Mouse (Mus musculus) neural tube, embryonic 14.5 days (tissue): ENCODE results near the gene Styx. TPM values are rescaled to one million over a fixed set of nuclear protein-coding genes. Genes with fewer than 3 reads are reported as not detected.
A peak's percentile ranks its signal among the peaks of the same experiment; 100 is the strongest.
"Not testable (repeated sequence)": the region's sequence is repeated elsewhere in the genome, so short reads cannot be mapped to it uniquely, and the experiment has no call there.

Experiments used
- ATAC-seq: fragments of 200-750 bp; cut with Nextera tagmentation; 2 replicates; pipeline ENCODE4 v1.8.0; 2017; ENCODE audit warnings: low read depth, mild to moderate bottlenecking, moderate TSS enrichment, moderate library complexity
- H3K27ac ChIP-seq: fragments of 300-500 bp; sonication (generic); 2 replicates; pipeline ENCODE4 v1.5.1; 2014; ENCODE audit warnings: low read depth, mild to moderate bottlenecking, control low read depth, low read length, moderate library complexity, mixed read lengths
- H3K27me3 ChIP-seq: fragments of 300-500 bp; sonication (generic); 2 replicates; pipeline ENCODE4 v1.6.1; 2014; ENCODE audit warnings: low read length; ENCODE audit not compliant: control insufficient read depth, insufficient read depth
- H3K36me3 ChIP-seq: fragments of 300-500 bp; sonication (generic); 2 replicates; pipeline ENCODE4 v1.6.1; 2014; ENCODE audit warnings: low read length, mixed read lengths; ENCODE audit not compliant: control insufficient read depth, insufficient read depth
- H3K4me1 ChIP-seq: fragments of 300-500 bp; sonication (generic); 2 replicates; pipeline ENCODE4 v1.6.1; 2014; ENCODE audit warnings: low read length; ENCODE audit not compliant: control insufficient read depth, insufficient read depth
- H3K4me2 ChIP-seq: fragments of 300-500 bp; sonication (generic); 2 replicates; pipeline ENCODE4 v1.6.1; 2014; ENCODE audit warnings: mild to moderate bottlenecking, low read depth, low read length, control low read depth
- H3K4me3 ChIP-seq: fragments of 300-500 bp; sonication (generic); 2 replicates; pipeline ENCODE4 v1.5.1; 2014; ENCODE audit warnings: low read depth, low read length, control low read depth, mixed read lengths
- H3K9ac ChIP-seq: fragments of 300-500 bp; sonication (generic); replicated peaks from 2 replicates; pipeline ENCODE4 v1.6.1; 2014; ENCODE audit warnings: low read depth, mild to moderate bottlenecking, control low read depth, low read length, mixed read lengths
- H3K9me3 ChIP-seq: fragments of 300-500 bp; sonication (generic); 2 replicates; pipeline ENCODE4 v1.6.1; 2016; ENCODE audit warnings: low read length; ENCODE audit not compliant: control insufficient read depth
- WGBS: fragments of 180-500 bp; shearing (Covaris S2); extraction: QIAGEN DNeasy Blood & Tissue Kit; methylation state at CpG from one replicate; pipeline ENCODE4 v1.1.7; 2014; 5-methylcytosine and 5-hydroxymethylcytosine counted together
- polyA plus RNA-seq: library from polyadenylated mRNA; unstranded; fragments of >200 nt; fragmentation: Nextera tagmentation; extraction: Ambion mirVana; gene quantifications from 2 replicates; pipeline ENCODE4 v1.2.1, GENCODE M21; 2014

The Styx gene
- polyA plus RNA-seq, 1 experiment from 2014 or later, result 74.1 TPM

GRCm38 (mm10) chr14:45385596-45385995, 34.7 kb downstream of the Styx start:
- no peak overlapping the region for H3K9ac ChIP-seq
- H3K9me3 ChIP-seq, result no peaks in the 10 kb centered on the region
- H3K27ac ChIP-seq, result no peak overlapping the region
- WGBS, result 91% methylated on average over 2 of the region's 2 CpGs
- no peak overlapping the region for H3K4me3 ChIP-seq
- H3K36me3 ChIP-seq, result peaks cover 7% of the 10 kb centered on the region
- H3K4me2 ChIP-seq, result no peak overlapping the region
- no peaks in the 10 kb centered on the region for H3K27me3 ChIP-seq
- no peak for ATAC-seq
- H3K4me1 ChIP-seq, result peaks cover 7% of the 10 kb centered on the region; the same call in 1 of the 2 replicates

GRCm38 (mm10) chr14:45387480-45387879, 36.6 kb downstream of the Styx start:
- Histone ChIP-seq H3K27ac (no peak overlapping the region), H3K27me3 (no peaks in the 10 kb centered on the region), H3K9ac (no peak overlapping the region), H3K4me1 (peaks cover 7% of the 10 kb centered on the region; the same call in 1 of the 2 replicates), H3K9me3 (no peaks in the 10 kb centered on the region), H3K4me3 (peak overlapping the region; percentile 70), H3K36me3 (no peaks in the 10 kb centered on the region), H3K4me2 (peak overlapping the region; percentile 64)
- WGBS, result 13% methylated on average over 2 of the region's 2 CpGs
- no peak for ATAC-seq

GRCm38 (mm10) chr14:45388345-45389181, 37.7 kb downstream of the Styx start:
- Histone ChIP-seq H3K27ac (peak overlapping the region; percentile 76), H3K9me3 (no peaks in the 10 kb centered on the region), H3K27me3 (no peaks in the 10 kb centered on the region), H3K9ac (peak overlapping the region; percentile 80), H3K4me2 (peak overlapping the region; percentile 64), H3K4me1 (peaks cover 7% of the 10 kb centered on the region; the same call in 1 of the 2 replicates), H3K36me3 (no peaks in the 10 kb centered on the region), H3K4me3 (peak overlapping the region; percentile 70)
- ATAC-seq, result peak; percentile 98
- under 1% methylated on average over 56 of the region's 71 CpGs for WGBS

GRCm38 (mm10) chr14:45389194-45389593, 38.3 kb downstream of the Styx start:
- Histone ChIP-seq H3K9me3 (no peaks in the 10 kb centered on the region), H3K4me3 (peak overlapping the region; percentile 70), H3K36me3 (no peaks in the 10 kb centered on the region), H3K4me2 (peak overlapping the region; percentile 64), H3K4me1 (peaks cover 7% of the 10 kb centered on the region; the same call in 1 of the 2 replicates), H3K27ac (peak overlapping the region; percentile 76), H3K27me3 (no peaks in the 10 kb centered on the region), H3K9ac (peak overlapping the region; percentile 80)
- ATAC-seq, result no peak
- 25% methylated on average over 3 of the region's 3 CpGs for WGBS

GRCm38 (mm10) chr14:45399836-45400235, 48.9 kb downstream of the Styx start:
- H3K4me2 ChIP-seq, result no peak overlapping the region
- no peak overlapping the region for H3K27ac ChIP-seq
- no peaks in the 10 kb centered on the region for H3K9me3 ChIP-seq
- ATAC-seq, result no peak
- H3K9ac ChIP-seq, result no peak overlapping the region
- H3K4me1 ChIP-seq, result no peaks in the 10 kb centered on the region
- no peak overlapping the region for H3K4me3 ChIP-seq
- WGBS, result 85% methylated on average over 3 of the region's 3 CpGs
- H3K27me3 ChIP-seq, result no peaks in the 10 kb centered on the region
- no peaks in the 10 kb centered on the region for H3K36me3 ChIP-seq

- ATAC-seq, result no peak
- no peaks in the 10 kb centered on the region for H3K36me3 ChIP-seq
- no peaks in the 10 kb centered on the region for H3K9me3 ChIP-seq
- no peak overlapping the region for H3K9ac ChIP-seq
- no peak overlapping the region for H3K4me2 ChIP-seq
- no peak overlapping the region for H3K4me3 ChIP-seq
- H3K4me1 ChIP-seq, result no peaks in the 10 kb centered on the region
- no peaks in the 10 kb centered on the region for H3K27me3 ChIP-seq
- 78% methylated on average over 7 of the region's 7 CpGs for WGBS
- H3K27ac ChIP-seq, result no peak overlapping the region
Observed at GRCm38 (mm10) chr14:45403651-45404050, 52.8 kb downstream of the Styx start.

GRCm38 (mm10) chr14:45404813-45405212, 53.9 kb downstream of the Styx start, which contains the start of gene Gnpnat1:
Gnpnat1 (minus strand) TSS chr14:45404913.
- not testable (repeated sequence) for ATAC-seq, H3K9me3 ChIP-seq, H3K4me1 ChIP-seq, H3K27ac ChIP-seq, H3K4me2 ChIP-seq, H3K36me3 ChIP-seq, H3K9ac ChIP-seq, H3K4me3 ChIP-seq, H3K27me3 ChIP-seq
- 78% methylated on average over 1 of the region's 3 CpGs for WGBS

GRCm38 (mm10) chr14:45416265-45416664, 65.4 kb downstream of the Styx start:
- no peak overlapping the region for H3K27ac ChIP-seq
- no peak overlapping the region for H3K4me3 ChIP-seq
- H3K4me1 ChIP-seq, result no peaks in the 10 kb centered on the region
- H3K27me3 ChIP-seq, result no peaks in the 10 kb centered on the region
- no peaks in the 10 kb centered on the region for H3K9me3 ChIP-seq
- WGBS, result 97% methylated on average over 4 of the region's 4 CpGs
- no peak overlapping the region for H3K9ac ChIP-seq
- no peaks in the 10 kb centered on the region for H3K36me3 ChIP-seq
- no peak for ATAC-seq
- no peak overlapping the region for H3K4me2 ChIP-seq

- ATAC-seq, result no peak
- no peak overlapping the region for H3K9ac ChIP-seq
- 86% methylated on average over 3 of the region's 3 CpGs for WGBS
Observed at GRCm38 (mm10) chr14:45418553-45418952, 67.7 kb downstream of the Styx start.

More at GRCm38 (mm10) chr14:45418553-45418952, 67.7 kb downstream of the Styx start:
- no peak overlapping the region for H3K4me2 ChIP-seq
- H3K27ac ChIP-seq, result no peak overlapping the region
- H3K9me3 ChIP-seq, result no peaks in the 10 kb centered on the region
- H3K27me3 ChIP-seq, result no peaks in the 10 kb centered on the region
- no peaks in the 10 kb centered on the region for H3K36me3 ChIP-seq
- H3K4me3 ChIP-seq, result no peak overlapping the region
- no peaks in the 10 kb centered on the region for H3K4me1 ChIP-seq
